Mouse (Mus musculus) stomach, postnatal 0 days (tissue): ENCODE data around the gene Mylk4.

Source experiments
- CTCF ChIP-seq: IDR thresholded peaks from 2 replicates; pipeline ENCODE4 v1.5.1; 2016; ENCODE audit warnings: antibody characterized with exemption, low read depth, mild to moderate bottlenecking, moderate library complexity
- EP300 ChIP-seq: optimal IDR thresholded peaks from 2 replicates; pipeline ENCODE3; 2016; ENCODE audit warnings: antibody characterized with exemption

GRCm38 (mm10) chr13:32783816-32784215 is at the start of gene Mylk4:
- TF ChIP-seq EP300: no peak
- TF ChIP-seq CTCF: no peak
